Mouse (Mus musculus): ENCODE results near the gene Fnbp1. TPM values are rescaled to one million over a fixed set of nuclear protein-coding genes. Genes with fewer than 3 reads are reported as not detected.

Gene Fnbp1
- polyA plus RNA-seq, 1 experiment: 0.15 TPM

DNA sequence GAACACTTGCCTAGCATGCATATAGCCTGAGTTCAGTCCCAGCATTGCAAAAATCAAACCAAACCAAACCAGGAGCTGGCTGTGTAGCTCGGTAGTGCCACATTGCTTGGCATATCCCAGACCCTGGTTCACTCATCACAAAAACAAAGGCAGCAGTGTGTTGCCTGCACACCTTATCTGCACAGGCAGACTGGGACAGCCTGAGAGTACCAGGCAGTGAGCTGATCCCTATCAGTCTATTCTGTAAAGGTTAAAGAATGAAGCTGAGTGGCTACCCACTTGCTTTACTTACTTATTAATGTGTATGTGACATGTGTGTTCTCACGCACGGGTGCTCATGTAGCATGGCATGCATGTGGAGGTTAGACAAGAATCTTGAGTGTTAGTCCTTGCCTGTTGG lies 15.0 kb upstream of the Fnbp1 start:
- Histone ChIP-seq H3K4me3 (replicated peaks) (no peak overlapping the region), H3K4me1 (ENCODE audit: control insufficient read depth) (peaks cover 69% of the 10 kb centered on the region), H3K27me3 (ENCODE audit: control insufficient read depth) (no peaks in the 10 kb centered on the region), H3K9me3 (ENCODE audit: control insufficient read depth, low read length) (no peaks in the 10 kb centered on the region), H3K36me3 (ENCODE audit: control insufficient read depth) (peaks cover 2% of the 10 kb centered on the region)
- TF ChIP-seq GATA1 (IDR thresholded peaks at IDR 0.05; ENCODE audit: low read length) (peak; percentile 51; the same call in 1 of the 2 replicates), TAL1 (IDR thresholded peaks at IDR 0.05; ENCODE audit: low read length) (peak; percentile 22; the same call in 1 of the 3 replicates)

DNA sequence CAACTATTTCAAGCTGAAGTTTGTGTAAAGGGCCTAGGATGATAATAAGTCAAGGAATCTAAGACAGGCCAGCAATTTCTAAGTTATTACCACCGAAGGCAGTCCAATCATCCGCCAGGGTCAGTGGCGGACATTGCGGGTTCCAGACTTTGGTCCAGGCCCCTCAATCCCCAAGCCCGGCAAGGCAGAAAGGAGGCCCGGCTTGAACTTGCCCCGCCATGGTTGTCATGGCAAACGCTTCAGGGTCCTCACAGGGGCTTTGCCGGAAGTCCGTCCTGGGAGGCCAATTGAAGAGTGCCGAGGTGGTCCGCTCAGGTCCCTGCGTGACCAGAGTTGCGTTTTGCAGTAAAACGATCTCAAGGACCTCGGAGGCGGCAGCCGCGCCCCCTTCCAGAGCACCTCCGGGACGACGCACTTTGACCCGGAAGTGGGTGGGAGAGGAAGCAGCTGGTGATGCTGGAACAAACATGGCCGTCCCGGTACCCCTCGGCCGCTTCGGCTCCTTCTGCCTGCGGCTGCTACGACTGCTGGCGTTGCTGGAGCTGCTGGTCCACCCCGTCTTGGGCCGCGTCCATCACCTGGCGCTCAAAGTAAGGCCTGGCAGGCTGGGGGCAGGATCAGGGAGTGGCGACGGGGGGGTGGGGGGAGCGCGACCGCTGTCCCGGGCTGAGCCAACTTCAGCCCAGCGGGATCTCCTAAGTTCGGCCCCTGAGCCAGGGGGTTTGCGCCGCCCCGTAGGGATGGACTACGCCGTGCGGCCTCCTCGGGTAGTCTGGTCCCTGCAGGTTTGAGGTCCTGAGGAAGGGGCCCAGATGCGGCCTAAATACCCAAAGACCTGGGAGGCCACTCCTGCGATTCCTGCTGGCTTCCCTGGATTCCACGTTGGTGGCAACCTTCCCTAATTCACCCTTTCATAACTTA lies 10.3 kb upstream of the Fnbp1 start, which contains the start of gene Gpr107:
Gene Gpr107, plus strand, starts transcription at position 425 of the 921 bp plus-strand sequence.
- peaks cover 45% of the 10 kb centered on the region for H3K4me1 ChIP-seq (ENCODE audit: control insufficient read depth)
- TF ChIP-seq GATA1 (IDR thresholded peaks at IDR 0.05; ENCODE audit: low read length) (no peak), TAL1 (IDR thresholded peaks at IDR 0.05; ENCODE audit: low read length) (no peak)
- peaks cover 3% of the 10 kb centered on the region; the same call in 1 of the 2 replicates for H3K36me3 ChIP-seq (ENCODE audit: control insufficient read depth)
- peak within 1 kb of the TSS; percentile 86 for H3K4me3 ChIP-seq (replicated peaks)
- H3K9me3 ChIP-seq (ENCODE audit: control insufficient read depth, low read length): no peaks in the 10 kb centered on the region
- H3K27me3 ChIP-seq (ENCODE audit: control insufficient read depth): no peaks in the 10 kb centered on the region

DNA sequence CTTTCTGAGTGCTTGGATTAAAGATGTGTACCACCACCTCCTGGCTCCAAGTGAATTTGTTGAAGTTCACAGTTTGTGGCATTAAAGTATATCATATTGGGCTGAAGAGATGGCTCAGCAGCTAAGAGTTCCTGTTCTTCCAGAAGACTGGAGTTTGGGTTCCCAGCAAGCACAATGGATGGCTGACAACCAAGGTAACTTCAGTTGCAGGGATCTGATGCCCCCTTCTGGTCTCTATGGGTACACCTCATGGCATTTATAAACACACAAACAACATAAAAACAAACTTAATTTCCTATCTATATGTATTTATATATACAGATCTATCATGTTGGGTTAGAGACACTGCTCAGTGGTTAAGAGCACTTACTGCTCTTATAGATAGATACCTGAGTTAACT lies 9.0 kb upstream of the Fnbp1 start:
- Histone ChIP-seq H3K27me3 (ENCODE audit: control insufficient read depth) (no peaks in the 10 kb centered on the region), H3K4me1 (ENCODE audit: control insufficient read depth) (peaks cover 33% of the 10 kb centered on the region)

GRCm38 (mm10) chr2:31147054-31147453 lies 5.2 kb upstream of the Fnbp1 start:
- no peak for TF ChIP-seq GATA1 (IDR thresholded peaks at IDR 0.05; ENCODE audit: low read length)
- TF ChIP-seq TAL1 (IDR thresholded peaks at IDR 0.05; ENCODE audit: low read length): no peak
- peaks cover 3% of the 10 kb centered on the region; the same call in 1 of the 2 replicates for H3K36me3 ChIP-seq (ENCODE audit: control insufficient read depth)

More for the DNA sequence above, 9.0 kb upstream of the Fnbp1 start:
- H3K9me3 ChIP-seq (ENCODE audit: control insufficient read depth, low read length): no peaks in the 10 kb centered on the region
- TF ChIP-seq GATA1 (IDR thresholded peaks at IDR 0.05; ENCODE audit: low read length) (no peak), TAL1 (IDR thresholded peaks at IDR 0.05; ENCODE audit: low read length) (no peak)
- no peak overlapping the region for H3K4me3 ChIP-seq (replicated peaks)
- peaks cover 3% of the 10 kb centered on the region; the same call in 1 of the 2 replicates for H3K36me3 ChIP-seq (ENCODE audit: control insufficient read depth)

DNA sequence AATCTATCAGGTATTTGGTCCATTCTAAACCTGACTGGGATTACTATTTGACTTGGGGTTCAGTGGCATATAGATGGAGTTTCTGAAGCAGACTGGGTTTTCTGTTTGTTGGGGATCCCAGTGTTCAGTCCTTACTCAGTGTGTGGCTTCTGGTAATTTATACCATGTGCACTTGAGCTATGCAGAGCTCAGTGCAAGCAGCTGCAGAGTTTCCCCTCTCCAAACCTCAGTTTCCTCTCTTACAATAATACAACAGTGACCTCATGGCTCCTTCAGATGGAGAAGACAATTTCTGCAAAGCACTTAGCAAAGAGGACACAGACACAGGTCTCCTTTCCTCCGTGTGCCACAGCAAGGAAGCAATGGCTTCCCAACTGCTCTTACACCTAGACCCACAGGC lies 3.1 kb upstream of the Fnbp1 start:
- TF ChIP-seq GATA1 (IDR thresholded peaks at IDR 0.05; ENCODE audit: low read length) (no peak), TAL1 (IDR thresholded peaks at IDR 0.05; ENCODE audit: low read length) (no peak)
- Histone ChIP-seq H3K4me3 (replicated peaks) (no peak overlapping the region), H3K4me1 (ENCODE audit: control insufficient read depth) (peaks cover 25% of the 10 kb centered on the region)

More at GRCm38 (mm10) chr2:31147054-31147453, 5.2 kb upstream of the Fnbp1 start:
- Histone ChIP-seq H3K27me3 (ENCODE audit: control insufficient read depth) (peaks cover 16% of the 10 kb centered on the region), H3K4me1 (ENCODE audit: control insufficient read depth) (peaks cover 18% of the 10 kb centered on the region), H3K9me3 (ENCODE audit: control insufficient read depth, low read length) (no peaks in the 10 kb centered on the region), H3K4me3 (replicated peaks) (no peak overlapping the region)

DNA sequence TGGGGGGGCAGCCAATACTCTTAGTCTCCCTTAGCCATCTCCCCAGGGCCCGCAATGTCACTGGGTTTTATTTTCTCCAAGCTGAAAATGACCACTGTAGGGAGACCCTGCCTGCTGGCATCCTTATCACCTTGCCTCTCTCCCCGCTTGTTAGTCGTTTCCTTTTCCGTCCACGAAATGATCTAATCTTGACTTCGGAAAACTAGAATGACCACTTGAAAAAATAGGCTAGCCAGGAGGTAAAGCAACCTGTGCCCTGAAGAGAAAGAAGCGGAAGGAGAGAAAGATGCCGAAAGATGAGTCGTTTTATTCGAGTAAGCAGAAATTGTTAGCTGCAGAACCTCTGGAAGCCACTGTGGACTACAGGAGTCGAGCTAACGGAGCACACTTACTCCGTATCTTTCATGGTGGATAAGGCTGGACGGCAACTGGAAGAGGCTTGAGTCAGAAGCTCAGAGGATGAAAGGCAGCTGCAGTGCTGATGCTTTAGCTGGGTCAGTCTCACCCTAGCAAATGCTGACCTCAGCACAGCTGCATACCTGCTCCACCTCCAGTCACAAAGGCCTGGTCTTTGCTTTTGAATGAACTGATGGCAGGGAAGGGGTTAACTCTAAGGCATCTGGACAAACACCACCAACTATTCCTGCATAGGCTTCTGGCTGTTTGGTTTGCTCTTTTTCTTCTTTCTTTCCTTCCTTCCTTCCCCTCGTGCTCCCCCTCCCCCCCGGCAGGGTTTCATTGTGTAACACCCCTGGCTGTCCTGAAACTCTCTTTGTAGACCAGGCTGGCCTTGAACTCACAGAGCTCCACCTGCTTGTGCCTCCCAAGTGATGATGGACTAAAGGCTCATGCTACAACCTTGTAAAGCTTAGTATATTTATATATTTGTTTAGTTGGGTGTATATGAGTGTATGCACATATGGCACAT lies 2.2 kb upstream of the Fnbp1 start:
- TF ChIP-seq GATA1 (IDR thresholded peaks at IDR 0.05; ENCODE audit: low read length): no peak
- no peak for TF ChIP-seq TAL1 (IDR thresholded peaks at IDR 0.05; ENCODE audit: low read length)
- Histone ChIP-seq H3K36me3 (ENCODE audit: control insufficient read depth) (no peaks in the 10 kb centered on the region), H3K9me3 (ENCODE audit: control insufficient read depth, low read length) (no peaks in the 10 kb centered on the region), H3K4me3 (replicated peaks) (no peak overlapping the region), H3K4me1 (ENCODE audit: control insufficient read depth) (peaks cover 26% of the 10 kb centered on the region), H3K27me3 (ENCODE audit: control insufficient read depth) (peaks cover 39% of the 10 kb centered on the region)

More for the DNA sequence above, 3.1 kb upstream of the Fnbp1 start:
- no peaks in the 10 kb centered on the region for H3K36me3 ChIP-seq (ENCODE audit: control insufficient read depth)
- no peaks in the 10 kb centered on the region for H3K9me3 ChIP-seq (ENCODE audit: control insufficient read depth, low read length)
- H3K27me3 ChIP-seq (ENCODE audit: control insufficient read depth): peaks cover 38% of the 10 kb centered on the region

DNA sequence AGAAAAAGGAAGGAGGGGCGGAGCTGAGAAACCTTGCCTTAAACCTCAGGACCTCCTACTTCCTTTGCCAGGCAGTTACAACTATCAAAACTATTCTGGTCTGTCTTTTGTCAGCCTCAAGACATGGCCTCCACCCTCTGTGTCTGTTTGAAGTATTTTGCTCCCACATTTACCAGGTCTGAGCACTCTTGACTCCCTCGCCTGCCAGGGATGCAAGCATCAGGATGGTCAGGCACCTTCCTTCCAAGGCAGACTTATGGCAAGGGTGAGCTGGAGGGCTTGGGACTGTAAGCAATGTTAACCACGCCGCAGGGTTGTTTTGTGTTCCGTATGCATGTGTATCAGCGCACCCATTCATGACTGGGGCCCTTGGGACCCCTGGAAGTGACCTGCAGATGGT lies 1.5 kb upstream of the Fnbp1 start:
- Histone ChIP-seq H3K9me3 (ENCODE audit: control insufficient read depth, low read length) (no peaks in the 10 kb centered on the region), H3K36me3 (ENCODE audit: control insufficient read depth) (no peaks in the 10 kb centered on the region), H3K4me3 (replicated peaks) (no peak overlapping the region), H3K4me1 (ENCODE audit: control insufficient read depth) (peaks cover 26% of the 10 kb centered on the region), H3K27me3 (ENCODE audit: control insufficient read depth) (peaks cover 39% of the 10 kb centered on the region)
- no peak for TF ChIP-seq GATA1 (IDR thresholded peaks at IDR 0.05; ENCODE audit: low read length)
- no peak for TF ChIP-seq TAL1 (IDR thresholded peaks at IDR 0.05; ENCODE audit: low read length)

DNA sequence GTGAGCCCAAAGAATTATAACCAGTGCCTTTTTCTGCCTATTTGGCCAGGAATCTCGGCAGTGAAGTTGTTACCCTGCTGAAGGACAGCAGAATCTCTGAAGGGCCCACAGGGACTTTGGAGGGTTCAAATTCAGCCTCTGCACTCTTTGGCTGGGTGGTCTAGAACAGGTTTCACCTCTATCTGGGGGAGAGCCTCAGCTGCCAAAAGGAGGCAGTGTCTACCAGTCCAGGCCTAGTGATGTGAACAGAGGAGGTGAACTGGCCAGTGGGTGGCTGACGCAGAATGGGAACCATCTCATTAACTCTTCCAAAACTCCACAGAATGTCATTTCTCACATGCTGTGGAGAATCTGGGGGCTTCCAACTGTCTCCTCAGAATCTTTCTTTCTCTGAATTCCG lies 697 bp upstream of the Fnbp1 start:
- Histone ChIP-seq H3K36me3 (ENCODE audit: control insufficient read depth) (no peaks in the 10 kb centered on the region), H3K27me3 (ENCODE audit: control insufficient read depth) (peaks cover 39% of the 10 kb centered on the region), H3K9me3 (ENCODE audit: control insufficient read depth, low read length) (no peaks in the 10 kb centered on the region), H3K4me1 (ENCODE audit: control insufficient read depth) (peaks cover 26% of the 10 kb centered on the region), H3K4me3 (replicated peaks) (peak overlapping the region; percentile 72)
- TF ChIP-seq GATA1 (IDR thresholded peaks at IDR 0.05; ENCODE audit: low read length): no peak
- no peak for TF ChIP-seq TAL1 (IDR thresholded peaks at IDR 0.05; ENCODE audit: low read length)

Measured in erythroblast, embryonic 14.5 days (primary cell).